Mouse (Mus musculus) right cerebral cortex, adult 2 months (tissue): ENCODE measurements around the gene Rrp7a.
"Not testable (repeated sequence)": the region's sequence is repeated elsewhere in the genome, so short reads cannot be mapped to it uniquely, and the experiment has no call there.

Source experiments
- DNase-seq, 2 experiments: peaks; one replicate each; pipeline ENCODE4 v3.0.0; 2021 to 2022; ENCODE audit warnings: low spot score in 2 of 2

The Rrp7a gene

GRCm38 (mm10) chr15:83156929-83157666 lies 34.5 kb upstream of the Rrp7a start:
- peak; percentile 31 for DNase-seq

- DNase-seq, result no peak
Measured at GRCm38 (mm10) chr15:83155672-83156419, 33.2 kb upstream of the Rrp7a start.

- DNase-seq, result no peak
Measured at GRCm38 (mm10) chr15:83154309-83154708, 31.7 kb upstream of the Rrp7a start.

- DNase-seq, result no peak
Measured at GRCm38 (mm10) chr15:83150694-83151093, 28.1 kb upstream of the Rrp7a start.

GRCm38 (mm10) chr15:83150073-83150442 lies 27.5 kb upstream of the Rrp7a start:
- no peak for DNase-seq

GRCm38 (mm10) chr15:83149196-83150072 lies 26.8 kb upstream of the Rrp7a start, which contains the start of gene Poldip3:
Poldip3 (minus strand) TSS chr15:83149384.
- peak; percentile 98 for DNase-seq

- DNase-seq, result no peak
Measured at GRCm38 (mm10) chr15:83148801-83149195, 26.2 kb upstream of the Rrp7a start.

- no peak for DNase-seq
Measured at GRCm38 (mm10) chr15:83148395-83148794, 25.8 kb upstream of the Rrp7a start.

GRCm38 (mm10) chr15:83145541-83145940 lies 22.9 kb upstream of the Rrp7a start:
- DNase-seq, result no peak

GRCm38 (mm10) chr15:83142861-83143260 lies 20.3 kb upstream of the Rrp7a start:
- peak; percentile 44 to 56 for DNase-seq

- no peak for DNase-seq
Measured at GRCm38 (mm10) chr15:83135654-83136053, 13.1 kb upstream of the Rrp7a start.

GRCm38 (mm10) chr15:83134671-83135070 lies 12.1 kb upstream of the Rrp7a start:
- no peak for DNase-seq

GRCm38 (mm10) chr15:83129530-83130231 lies 7.1 kb upstream of the Rrp7a start:
- DNase-seq, result no peak

GRCm38 (mm10) chr15:83127037-83127436 lies 4.4 kb upstream of the Rrp7a start:
- DNase-seq, result not testable (repeated sequence)

- no peak for DNase-seq
Measured at GRCm38 (mm10) chr15:83126582-83126981, 4.0 kb upstream of the Rrp7a start.

- no peak for DNase-seq
Measured at GRCm38 (mm10) chr15:83124625-83125024, 2.0 kb upstream of the Rrp7a start.

- DNase-seq, result peak; percentile 78 to 82
Measured at GRCm38 (mm10) chr15:83121709-83122565, 664 bp downstream of the Rrp7a start.

- DNase-seq, result peak; percentile 55
Measured at GRCm38 (mm10) chr15:83118360-83118759, 4.2 kb downstream of the Rrp7a start.

- DNase-seq, result no peak
Measured at GRCm38 (mm10) chr15:83115071-83115470, 7.5 kb downstream of the Rrp7a start.

GRCm38 (mm10) chr15:83114106-83114505 lies 8.5 kb downstream of the Rrp7a start:
- no peak for DNase-seq
